Mouse (Mus musculus): ENCODE measurements at regions not wholly inside any gene's neighbourhood (a gene's known extent, or its start where the extent isn't known, plus 50 kb on each side); places are given as distances from the start of the nearest gene placed in this dataset.

GRCm38 (mm10) chr9:46737446-46737845 is 261.1 kb upstream of the Gm4791 start:
- TF ChIP-seq CTCF (IDR thresholded peaks at IDR 0.05; ENCODE audit: borderline replicate concordance, control insufficient read depth, extremely low read depth, insufficient read depth, low read length, poor library complexity) (no peak), POLR2A (IDR thresholded peaks at IDR 0.05; ENCODE audit: control insufficient read depth, extremely low read depth, insufficient read depth, low read length, poor library complexity) (no peak)

All from thymus, adult 2 months (tissue).